Mouse (Mus musculus): ENCODE data around the gene Zfpl1. TPM values are rescaled to one million over a fixed set of nuclear protein-coding genes. Genes with fewer than 3 reads are reported as not detected.

The Zfpl1 gene
- 1.1 TPM for polyA plus RNA-seq (2014; fragmentation: Illumina TruSeq; extraction: RNeasy Lipid Tissue Mini Kit (QIAGEN cat#74804); ENCODE audit: low read depth, low replicate concordance)

DNA sequence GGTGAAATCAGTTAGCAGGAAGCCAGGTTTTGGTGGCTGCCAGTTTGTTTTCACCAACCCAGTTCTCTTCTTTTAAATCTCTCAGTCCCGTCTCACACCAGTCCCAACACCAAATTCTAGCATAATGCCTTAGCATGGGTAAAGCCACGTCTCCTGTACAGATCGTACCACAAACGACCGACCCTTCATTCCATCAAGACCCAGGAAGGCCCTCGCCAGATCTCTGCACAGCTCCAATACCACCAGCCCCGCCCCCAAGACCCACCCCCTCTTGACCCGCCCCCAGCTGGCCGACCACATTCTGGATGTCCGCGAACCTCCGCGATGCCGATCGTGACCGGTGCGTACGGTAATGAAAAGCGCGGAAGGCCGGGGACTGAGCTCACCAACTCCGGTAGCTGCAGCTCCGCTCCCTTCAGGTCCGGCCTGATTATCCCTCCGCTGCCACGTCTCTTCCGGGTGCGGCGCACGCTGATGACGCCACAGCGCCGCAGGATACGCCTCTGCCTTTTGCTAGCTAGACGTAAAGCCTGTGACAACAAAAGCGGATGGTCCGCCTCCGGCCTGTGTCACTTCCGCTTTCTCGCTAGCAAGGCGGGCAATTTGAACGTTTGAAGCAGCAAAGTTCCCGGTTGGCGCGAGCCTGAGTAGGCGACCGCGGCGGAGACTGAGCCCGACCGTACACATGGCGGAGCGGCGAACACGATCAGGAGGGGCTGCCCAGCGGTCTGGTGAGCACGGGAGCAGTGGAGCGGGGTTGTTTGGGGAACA is at the start of gene Zfpl1, which contains the start of gene Cdca5:
Zfpl1 (minus strand) TSS at position 479 of the 771 bp plus-strand sequence.
Cdca5 (plus strand) TSS at position 506 of the 771 bp plus-strand sequence.

DNA sequence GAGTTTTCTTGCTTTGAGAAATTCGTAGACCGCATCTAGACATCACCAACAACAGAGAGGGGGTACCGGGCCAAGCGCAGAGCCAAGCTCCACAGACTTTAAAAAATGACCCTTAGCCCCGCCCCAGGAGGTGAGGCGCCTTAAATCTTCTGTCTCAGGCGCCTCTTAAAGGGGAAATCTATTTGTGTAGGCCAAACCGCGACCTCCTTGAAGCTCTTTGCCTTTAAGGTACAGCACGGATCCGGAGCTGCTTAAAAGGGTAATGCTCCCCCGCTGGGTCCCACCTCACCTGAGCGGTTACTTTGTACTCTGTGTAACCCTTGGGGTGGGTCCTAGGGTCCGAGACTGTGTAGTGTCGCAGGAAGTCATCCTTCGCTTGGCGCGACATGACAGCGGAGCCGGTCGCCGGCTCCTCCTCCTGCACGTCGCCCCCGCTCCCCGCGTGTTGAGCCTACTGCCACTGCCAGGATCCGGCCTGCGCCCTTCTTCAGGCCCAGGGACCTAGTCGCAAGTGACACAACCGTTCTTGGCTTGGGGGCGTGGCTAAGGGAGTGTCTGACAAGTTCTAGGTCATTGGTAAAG is 43.1 kb upstream of the Zfpl1 start, which contains the start of gene Snx15:
Snx15 (minus strand) TSS at position 545 of the 582 bp plus-strand sequence.

DNA sequence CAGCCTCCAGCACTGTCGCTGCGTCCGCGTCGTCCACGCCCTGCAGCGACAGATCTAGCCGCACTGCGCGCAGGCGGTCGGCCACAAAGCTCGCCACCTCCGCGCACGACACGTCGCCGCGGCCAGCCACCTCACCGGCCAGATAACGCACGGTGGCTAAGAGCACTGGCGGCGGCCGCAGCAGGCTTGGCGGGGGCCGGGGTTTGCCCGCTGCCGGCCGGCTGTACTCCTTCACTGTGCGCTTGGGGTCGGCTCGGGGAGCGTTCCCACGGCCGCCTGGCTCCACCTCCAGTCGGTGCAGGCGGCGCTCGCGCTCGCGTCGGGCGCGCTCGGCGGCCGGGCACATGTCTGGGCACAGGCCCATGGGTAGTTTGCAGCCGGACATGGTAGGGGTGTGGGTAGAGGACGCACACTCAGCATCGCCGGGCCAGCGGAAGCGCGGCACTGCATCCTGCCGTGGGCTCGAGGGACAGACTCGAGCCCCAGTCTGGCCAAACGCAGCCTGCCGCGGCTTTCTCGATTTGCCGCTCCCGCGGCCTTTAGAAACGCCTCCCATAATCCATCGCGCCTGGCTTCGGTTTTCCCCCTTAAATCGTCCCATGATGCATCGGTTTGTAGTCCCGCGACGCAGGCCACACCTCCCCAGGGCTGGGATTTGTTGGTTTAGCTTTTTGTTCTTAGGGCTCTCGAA is 33.4 kb upstream of the Zfpl1 start, which contains the start of gene Sac3d1:
Sac3d1 (minus strand) TSS at position 665 of the 691 bp plus-strand sequence.

DNA sequence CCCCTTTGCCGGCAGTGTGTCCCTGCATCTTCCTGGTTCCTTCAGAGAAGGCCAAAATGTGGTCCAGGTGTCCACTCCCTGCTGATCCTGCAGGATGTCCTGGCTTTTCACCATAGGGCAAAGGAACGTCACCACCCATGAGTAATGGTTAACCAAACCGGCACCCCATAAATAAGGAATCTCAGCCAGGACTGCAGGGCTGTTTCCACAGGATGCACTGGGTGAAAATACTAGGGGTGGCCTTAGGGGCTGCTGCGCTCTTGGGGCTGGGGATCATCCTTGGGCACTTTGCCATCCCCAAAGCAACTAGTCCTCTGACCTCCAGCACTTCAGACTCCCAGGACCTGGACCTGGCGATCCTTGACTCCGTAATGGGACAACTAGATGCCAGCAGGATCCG is 20.8 kb upstream of the Zfpl1 start, which contains the start of gene Naaladl1:
Naaladl1 (plus strand) TSS at position 197 of the 400 bp plus-strand sequence.

DNA sequence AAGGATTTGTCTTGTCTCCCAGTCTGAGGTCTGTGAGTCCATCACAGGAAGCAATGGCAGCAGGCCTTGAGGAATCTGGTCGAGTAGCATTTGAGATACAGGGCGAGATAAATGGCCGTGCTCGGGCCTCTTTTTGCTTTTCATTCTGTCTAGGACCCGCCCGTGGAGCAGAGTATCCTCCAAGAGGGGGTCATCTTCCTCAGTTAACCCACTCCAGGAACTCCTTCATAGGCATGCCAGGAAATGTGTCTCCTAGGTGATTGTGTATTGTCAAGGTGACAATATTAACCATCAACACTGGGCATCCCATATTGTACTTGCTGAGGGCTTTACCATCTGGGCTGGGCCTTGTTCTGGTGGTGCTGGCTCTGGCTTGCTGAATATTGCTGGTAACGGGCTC is 9.4 kb upstream of the Zfpl1 start, which contains the start of gene AC131692.1:
AC131692.1 (plus strand) TSS at position 301 of the 400 bp plus-strand sequence.

DNA sequence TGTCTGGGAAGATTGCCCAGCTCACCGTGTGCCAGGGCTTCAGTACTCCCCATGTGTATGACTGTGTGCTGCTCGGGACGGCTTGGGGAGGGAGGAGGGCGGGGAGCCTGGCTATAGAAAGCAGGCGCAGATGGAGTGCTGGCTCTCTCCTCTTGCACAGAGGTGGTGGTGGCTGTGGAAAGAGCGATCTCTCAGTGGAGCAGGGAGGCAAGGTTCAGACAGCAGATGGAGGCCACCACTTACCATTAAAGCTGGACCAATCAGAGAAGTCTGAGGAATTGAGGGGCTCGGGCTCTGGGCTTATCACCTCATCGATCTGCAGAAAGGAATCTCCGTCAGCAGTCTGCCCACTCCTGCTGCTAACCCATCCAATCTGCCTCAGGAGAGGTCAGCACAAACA is 2.6 kb downstream of the Zfpl1 start, which contains the start of gene Gm28374:
Gm28374 (minus strand) TSS at position 101 of the 400 bp plus-strand sequence.

DNA sequence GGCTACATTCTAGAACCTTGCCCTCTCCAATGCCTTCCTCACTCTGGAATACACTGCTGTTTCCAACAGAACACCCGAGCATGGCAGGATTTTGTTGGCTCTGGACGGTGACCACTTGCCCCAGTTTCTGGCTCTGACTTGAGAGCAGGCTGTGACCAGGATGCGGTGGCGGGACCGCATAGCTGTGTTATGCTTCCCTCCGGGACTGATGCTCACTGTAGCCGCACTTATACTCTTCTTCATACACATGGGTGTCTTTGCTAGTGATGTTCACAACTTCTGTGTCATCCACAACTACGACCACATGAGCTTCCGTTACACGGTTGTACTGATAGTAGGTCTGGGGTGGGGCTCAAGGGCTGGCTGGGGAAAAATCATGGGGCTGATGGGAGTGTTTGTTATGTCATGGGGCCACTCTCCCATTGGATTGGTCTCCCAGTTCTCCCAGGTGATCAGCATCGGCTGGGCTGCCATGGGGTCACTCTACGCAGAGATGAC is 4.7 kb downstream of the Zfpl1 start, which contains the start of gene Tmem262:
Tmem262 (plus strand) TSS at position 51 of the 498 bp plus-strand sequence.

DNA sequence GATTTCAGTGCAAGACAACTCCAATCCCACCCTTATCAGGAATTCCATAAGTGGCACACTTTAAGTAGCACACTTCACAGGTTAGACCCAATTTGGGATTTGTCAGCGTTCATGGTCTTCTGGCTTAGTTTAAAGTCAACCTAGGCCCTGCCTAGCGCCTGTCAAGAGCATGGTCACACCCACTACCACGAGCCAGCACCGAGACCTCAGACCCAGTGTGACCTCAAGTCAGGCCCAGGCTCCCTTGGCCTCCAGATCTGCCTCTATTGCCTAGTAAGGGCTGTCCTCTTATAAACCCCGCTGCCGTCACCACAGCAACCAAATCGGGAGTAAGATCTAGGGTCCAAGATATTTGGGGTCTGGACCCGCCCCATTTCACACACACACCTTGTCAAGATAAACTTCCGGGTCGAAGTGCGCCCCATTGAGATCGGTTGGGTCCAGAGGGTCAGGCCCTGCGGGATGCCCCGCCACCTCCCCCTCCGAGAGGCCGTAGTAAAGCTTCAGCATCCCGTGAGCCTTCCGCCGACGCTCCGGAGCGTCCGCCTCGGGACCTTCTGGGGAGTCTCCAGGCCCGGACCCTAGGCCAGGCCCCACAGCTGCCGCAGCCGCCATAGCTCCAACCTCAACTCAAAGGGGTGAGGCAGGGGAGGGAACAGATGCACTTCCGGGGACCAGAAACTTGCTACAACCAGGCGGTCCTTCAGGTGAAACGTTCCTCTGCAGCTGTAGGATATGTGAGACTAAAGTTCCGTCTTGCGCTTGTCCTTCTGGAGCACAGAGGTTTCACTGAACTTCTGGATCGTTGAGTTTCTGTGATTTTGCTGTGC is 8.0 kb downstream of the Zfpl1 start, which contains the start of gene Vps51:
Vps51 (minus strand) TSS at position 668 of the 830 bp plus-strand sequence.

DNA sequence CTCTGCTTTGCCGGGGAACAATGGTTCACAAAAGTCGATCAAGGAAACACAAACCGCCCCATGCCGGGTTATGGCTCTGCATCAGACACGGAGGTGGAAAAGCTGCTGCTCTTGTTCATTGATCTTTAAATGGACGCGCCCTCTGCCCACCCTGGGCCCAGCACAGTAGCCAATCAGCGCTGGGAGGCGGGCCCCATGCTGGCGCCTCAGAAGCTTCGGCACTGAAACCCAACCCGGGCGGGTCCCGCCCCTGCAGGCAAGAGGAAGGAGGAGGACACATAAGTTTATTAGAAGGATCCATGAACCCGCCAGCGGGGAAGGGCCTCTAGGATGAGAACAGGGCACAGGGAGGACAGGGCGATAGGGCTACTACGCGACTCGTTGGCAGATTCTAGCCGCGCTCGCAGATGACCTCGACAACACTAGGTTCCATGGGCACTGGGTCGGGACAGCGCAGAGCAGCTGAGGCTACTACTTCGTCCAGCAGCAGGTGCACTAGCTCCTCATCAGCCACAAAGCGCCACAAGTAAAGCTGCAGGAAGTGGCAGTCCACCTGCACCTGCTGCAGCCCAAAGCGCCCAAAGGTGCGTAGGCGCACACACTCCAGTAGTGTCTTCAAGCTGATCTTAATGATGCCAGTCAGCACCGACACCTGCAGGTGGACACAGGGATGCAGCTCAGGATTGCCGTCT is 16.9 kb downstream of the Zfpl1 start, which contains the start of gene Tm7sf2:
Tm7sf2 (minus strand) TSS at position 650 of the 692 bp plus-strand sequence.

DNA sequence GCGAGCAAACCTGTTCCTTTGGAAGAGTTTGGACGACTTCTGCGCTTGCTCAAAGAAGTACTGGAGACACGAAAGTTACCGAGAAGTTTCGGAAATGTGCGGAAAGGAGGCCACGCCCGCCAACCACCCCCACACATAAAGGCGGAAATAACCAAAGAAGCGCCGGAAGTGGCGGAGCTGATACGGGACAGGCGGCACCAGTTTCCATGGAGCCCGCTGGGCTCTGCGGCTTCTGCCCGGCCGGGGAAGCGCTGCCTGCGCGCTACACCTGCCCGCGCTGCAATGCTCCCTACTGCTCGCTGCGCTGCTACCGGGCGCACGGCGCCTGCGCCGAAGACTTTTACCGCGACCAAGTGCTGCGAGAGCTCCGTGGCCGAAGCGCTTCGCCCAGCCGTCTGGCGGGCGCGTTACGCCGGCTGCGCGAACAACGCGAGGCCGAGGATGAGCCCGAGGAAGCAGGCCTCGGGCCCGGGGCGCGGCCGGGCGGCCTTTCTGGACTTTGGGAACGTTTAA is 23.7 kb downstream of the Zfpl1 start, which contains the start of gene Znhit2:
Znhit2 (plus strand) TSS at position 172 of the 513 bp plus-strand sequence.

DNA sequence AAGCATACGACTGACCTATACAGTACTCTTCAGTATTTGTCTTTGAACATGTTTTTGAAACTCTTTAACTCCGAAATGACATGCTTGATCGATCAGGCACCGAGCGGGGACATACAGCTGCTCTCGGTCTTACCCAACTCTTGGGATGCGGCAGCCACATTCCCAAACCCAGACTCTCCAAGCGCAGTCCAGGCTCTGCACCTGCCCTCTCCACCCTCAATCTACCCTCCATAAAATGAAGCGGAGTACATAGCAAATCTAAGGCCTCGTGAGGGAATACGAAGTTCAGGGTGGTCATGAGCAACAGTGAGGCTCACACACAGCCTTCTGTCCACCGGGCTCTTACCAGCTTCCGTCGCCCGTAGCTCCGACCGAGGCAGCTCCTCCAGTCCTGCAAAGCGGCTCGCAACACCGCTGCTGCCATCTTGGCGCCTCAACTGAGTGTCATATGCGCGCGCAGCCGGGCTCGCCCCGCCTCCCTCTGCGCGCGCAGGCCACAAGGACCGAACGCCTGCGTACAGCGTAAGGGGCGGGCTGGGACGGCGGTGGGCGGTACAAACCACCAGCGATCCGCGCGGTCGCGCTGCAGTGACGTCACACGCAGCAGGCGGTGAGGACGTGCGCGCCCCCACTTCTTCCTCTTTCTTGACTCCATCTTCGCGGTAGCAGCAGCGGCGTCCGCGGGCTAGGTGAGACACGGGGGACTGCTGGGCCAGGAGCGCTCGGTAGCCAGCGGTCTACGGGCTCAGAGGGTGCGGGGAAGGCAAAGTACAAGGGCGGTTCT is 27.3 kb downstream of the Zfpl1 start, which contains the start of the genes Mrpl49 and Fau:
Mrpl49 (minus strand) TSS at position 473 of the 784 bp plus-strand sequence.
Fau (plus strand) TSS at position 532 of the 784 bp plus-strand sequence.

DNA sequence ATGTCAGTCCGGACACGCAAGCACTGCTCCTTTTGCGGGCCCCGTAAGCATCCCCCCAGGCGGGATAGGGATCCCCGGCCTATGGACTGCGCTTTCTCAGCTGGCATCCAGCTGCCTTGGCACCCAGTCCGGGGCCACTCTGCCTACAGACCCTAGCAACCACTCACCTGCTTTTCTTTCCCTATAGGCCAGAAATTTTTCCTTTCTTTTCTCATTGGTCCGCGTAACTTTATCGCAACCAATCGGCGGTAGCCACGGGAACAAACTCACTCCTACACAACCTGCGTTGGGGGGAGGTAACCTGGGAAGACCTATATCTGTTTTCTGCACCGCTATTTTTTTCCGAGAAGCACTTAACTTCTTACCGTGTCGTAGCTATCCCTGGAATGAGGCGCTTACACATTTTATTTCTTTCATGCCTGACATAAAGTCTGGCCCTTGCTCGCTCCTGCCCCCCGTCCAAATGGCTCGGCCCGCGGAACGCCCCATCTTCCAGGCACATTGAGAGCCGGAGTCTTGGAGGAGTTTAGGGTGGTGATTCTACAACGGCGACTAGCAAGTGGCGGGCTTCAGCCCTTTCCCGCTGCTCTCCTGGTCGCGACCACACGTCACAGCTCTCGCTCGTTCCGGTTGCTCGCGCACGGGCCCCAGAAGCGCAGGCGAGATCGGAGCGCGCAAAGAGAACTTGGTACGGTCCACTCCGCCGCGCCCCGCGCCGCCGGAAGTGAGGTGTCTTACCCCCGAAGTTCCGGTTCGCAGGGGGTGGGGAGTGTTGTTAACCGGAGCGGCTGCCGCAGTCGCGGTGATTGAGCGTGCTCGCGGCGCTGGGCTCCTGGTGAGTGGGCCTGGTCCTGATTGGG is 38.2 kb downstream of the Zfpl1 start, which contains the start of gene Syvn1:
Syvn1 (plus strand) TSS at position 283 of the 860 bp plus-strand sequence.

Other genes with a start within 250 kb of the Zfpl1 start
- gene Frmd8, start 209.7 kb downstream of the Zfpl1 start, polyA plus RNA-seq (2014; fragmentation: Illumina TruSeq; extraction: RNeasy Lipid Tissue Mini Kit (QIAGEN cat#74804); ENCODE audit: low read depth, low replicate concordance) = 1.5 TPM
- 7.7 TPM for gene Slc25a45, start 207.1 kb downstream of the Zfpl1 start, polyA plus RNA-seq (2014; fragmentation: Illumina TruSeq; extraction: RNeasy Lipid Tissue Mini Kit (QIAGEN cat#74804); ENCODE audit: low read depth, low replicate concordance)
- gene Tigd3, start 190.8 kb downstream of the Zfpl1 start, polyA plus RNA-seq (2014; fragmentation: Illumina TruSeq; extraction: RNeasy Lipid Tissue Mini Kit (QIAGEN cat#74804); ENCODE audit: low read depth, low replicate concordance) = not detected
- gene Dpf2, start 171.9 kb downstream of the Zfpl1 start, polyA plus RNA-seq (2014; fragmentation: Illumina TruSeq; extraction: RNeasy Lipid Tissue Mini Kit (QIAGEN cat#74804); ENCODE audit: low read depth, low replicate concordance) = 7.4 TPM
- gene Cdc42ep2, start 160.1 kb downstream of the Zfpl1 start, polyA plus RNA-seq (2014; fragmentation: Illumina TruSeq; extraction: RNeasy Lipid Tissue Mini Kit (QIAGEN cat#74804); ENCODE audit: low read depth, low replicate concordance) = 0.56 TPM
- gene Pola2, start 120.8 kb downstream of the Zfpl1 start, polyA plus RNA-seq (2014; fragmentation: Illumina TruSeq; extraction: RNeasy Lipid Tissue Mini Kit (QIAGEN cat#74804); ENCODE audit: low read depth, low replicate concordance) = 2.9 TPM
- gene Slc22a20, start 98.8 kb downstream of the Zfpl1 start, polyA plus RNA-seq (2014; fragmentation: Illumina TruSeq; extraction: RNeasy Lipid Tissue Mini Kit (QIAGEN cat#74804); ENCODE audit: low read depth, low replicate concordance) = not detected
- gene Capn1, start 69.1 kb downstream of the Zfpl1 start, polyA plus RNA-seq (2014; fragmentation: Illumina TruSeq; extraction: RNeasy Lipid Tissue Mini Kit (QIAGEN cat#74804); ENCODE audit: low read depth, low replicate concordance) = 0.82 TPM
- 2.7 TPM for gene Syvn1, start 38.4 kb downstream of the Zfpl1 start, polyA plus RNA-seq (2014; fragmentation: Illumina TruSeq; extraction: RNeasy Lipid Tissue Mini Kit (QIAGEN cat#74804); ENCODE audit: low read depth, low replicate concordance)
- gene Mrpl49, start 27.2 kb downstream of the Zfpl1 start, polyA plus RNA-seq (2014; fragmentation: Illumina TruSeq; extraction: RNeasy Lipid Tissue Mini Kit (QIAGEN cat#74804); ENCODE audit: low read depth, low replicate concordance) = 28.1 TPM
- 75.1 TPM for gene Fau, start 27.1 kb downstream of the Zfpl1 start, polyA plus RNA-seq (2014; fragmentation: Illumina TruSeq; extraction: RNeasy Lipid Tissue Mini Kit (QIAGEN cat#74804); ENCODE audit: low read depth, low replicate concordance)
- not detected for gene Znhit2, start 23.8 kb downstream of the Zfpl1 start, polyA plus RNA-seq (2014; fragmentation: Illumina TruSeq; extraction: RNeasy Lipid Tissue Mini Kit (QIAGEN cat#74804); ENCODE audit: low read depth, low replicate concordance)
- gene Tm7sf2, start 16.6 kb downstream of the Zfpl1 start, polyA plus RNA-seq (2014; fragmentation: Illumina TruSeq; extraction: RNeasy Lipid Tissue Mini Kit (QIAGEN cat#74804); ENCODE audit: low read depth, low replicate concordance) = 28.5 TPM
- 4.6 TPM for gene Vps51, start 7.7 kb downstream of the Zfpl1 start, polyA plus RNA-seq (2014; fragmentation: Illumina TruSeq; extraction: RNeasy Lipid Tissue Mini Kit (QIAGEN cat#74804); ENCODE audit: low read depth, low replicate concordance)
- gene Tmem262, start 4.9 kb downstream of the Zfpl1 start, polyA plus RNA-seq (2014; fragmentation: Illumina TruSeq; extraction: RNeasy Lipid Tissue Mini Kit (QIAGEN cat#74804); ENCODE audit: low read depth, low replicate concordance) = not detected
- gene Gm28374, start 2.7 kb downstream of the Zfpl1 start, polyA plus RNA-seq (2014; fragmentation: Illumina TruSeq; extraction: RNeasy Lipid Tissue Mini Kit (QIAGEN cat#74804); ENCODE audit: low read depth, low replicate concordance) = not detected
- not detected for gene Cdca5, start within 50 bp of the Zfpl1 start, polyA plus RNA-seq (2014; fragmentation: Illumina TruSeq; extraction: RNeasy Lipid Tissue Mini Kit (QIAGEN cat#74804); ENCODE audit: low read depth, low replicate concordance)
- gene AC131692.1, start 9.5 kb upstream of the Zfpl1 start, polyA plus RNA-seq (2014; fragmentation: Illumina TruSeq; extraction: RNeasy Lipid Tissue Mini Kit (QIAGEN cat#74804); ENCODE audit: low read depth, low replicate concordance) = not detected
- not detected for gene Naaladl1, start 20.8 kb upstream of the Zfpl1 start, polyA plus RNA-seq (2014; fragmentation: Illumina TruSeq; extraction: RNeasy Lipid Tissue Mini Kit (QIAGEN cat#74804); ENCODE audit: low read depth, low replicate concordance)
- 1.0 TPM for gene Sac3d1, start 33.7 kb upstream of the Zfpl1 start, polyA plus RNA-seq (2014; fragmentation: Illumina TruSeq; extraction: RNeasy Lipid Tissue Mini Kit (QIAGEN cat#74804); ENCODE audit: low read depth, low replicate concordance)
- 2.6 TPM for gene Snx15, start 43.3 kb upstream of the Zfpl1 start, polyA plus RNA-seq (2014; fragmentation: Illumina TruSeq; extraction: RNeasy Lipid Tissue Mini Kit (QIAGEN cat#74804); ENCODE audit: low read depth, low replicate concordance)
- gene Batf2, start 56.0 kb upstream of the Zfpl1 start, polyA plus RNA-seq (2014; fragmentation: Illumina TruSeq; extraction: RNeasy Lipid Tissue Mini Kit (QIAGEN cat#74804); ENCODE audit: low read depth, low replicate concordance) = not detected
- gene Arl2, start 56.6 kb upstream of the Zfpl1 start, polyA plus RNA-seq (2014; fragmentation: Illumina TruSeq; extraction: RNeasy Lipid Tissue Mini Kit (QIAGEN cat#74804); ENCODE audit: low read depth, low replicate concordance) = 0.98 TPM
- not detected for gene Majin, start 99.4 kb upstream of the Zfpl1 start, polyA plus RNA-seq (2014; fragmentation: Illumina TruSeq; extraction: RNeasy Lipid Tissue Mini Kit (QIAGEN cat#74804); ENCODE audit: low read depth, low replicate concordance)
- not detected for gene Gpha2, start 141.4 kb upstream of the Zfpl1 start, polyA plus RNA-seq (2014; fragmentation: Illumina TruSeq; extraction: RNeasy Lipid Tissue Mini Kit (QIAGEN cat#74804); ENCODE audit: low read depth, low replicate concordance)
- 0.93 TPM for gene Ppp2r5b, start 150.9 kb upstream of the Zfpl1 start, polyA plus RNA-seq (2014; fragmentation: Illumina TruSeq; extraction: RNeasy Lipid Tissue Mini Kit (QIAGEN cat#74804); ENCODE audit: low read depth, low replicate concordance)
- 0.79 TPM for gene Atg2a, start 156.7 kb upstream of the Zfpl1 start, polyA plus RNA-seq (2014; fragmentation: Illumina TruSeq; extraction: RNeasy Lipid Tissue Mini Kit (QIAGEN cat#74804); ENCODE audit: low read depth, low replicate concordance)
- gene Ehd1, start 191.8 kb upstream of the Zfpl1 start, polyA plus RNA-seq (2014; fragmentation: Illumina TruSeq; extraction: RNeasy Lipid Tissue Mini Kit (QIAGEN cat#74804); ENCODE audit: low read depth, low replicate concordance) = 4.2 TPM
- 0.82 TPM for gene Cdc42bpg, start 221.5 kb upstream of the Zfpl1 start, polyA plus RNA-seq (2014; fragmentation: Illumina TruSeq; extraction: RNeasy Lipid Tissue Mini Kit (QIAGEN cat#74804); ENCODE audit: low read depth, low replicate concordance)

Measured in liver, adult 10 weeks (tissue).